Mouse (Mus musculus) adrenal gland, adult 8-10 months (tissue): Measurements from ENCODE around the gene Gm11077. TPM values are rescaled to one million over a fixed set of nuclear protein-coding genes. Genes with fewer than 3 reads are reported as not detected.

Source experiments
- DNase-seq: peaks from one replicate; pipeline ENCODE4 v3.0.0; 2022
- total RNA-seq, 4 experiments: library from RNA; stranded (reverse); gene quantifications; 2 replicates each; pipeline ENCODE4 v1.2.4; 2022

The Gm11077 gene
- total RNA-seq, 4 experiments from 2014 or later = not detected

GRCm38 (mm10) chr6:140747591-140747990 is 18.5 kb downstream of the Gm11077 start:
- no peak for DNase-seq

GRCm38 (mm10) chr6:140750371-140751080 is 21.4 kb downstream of the Gm11077 start:
- no peak for DNase-seq

GRCm38 (mm10) chr6:140766365-140766764 is 37.3 kb downstream of the Gm11077 start:
- no peak for DNase-seq

- no peak for DNase-seq
These were observed 38.2 kb downstream of the Gm11077 start for GRCm38 (mm10) chr6:140767237-140767636.

GRCm38 (mm10) chr6:140768180-140768579 is 39.1 kb downstream of the Gm11077 start:
- DNase-seq = no peak

GRCm38 (mm10) chr6:140768859-140769640 is 40.0 kb downstream of the Gm11077 start:
- DNase-seq = no peak

GRCm38 (mm10) chr6:140776274-140776673 is 47.2 kb downstream of the Gm11077 start:
- no peak for DNase-seq

GRCm38 (mm10) chr6:140782524-140782923 is 53.4 kb downstream of the Gm11077 start:
- no peak for DNase-seq

GRCm38 (mm10) chr6:140786058-140786457 is 57.0 kb downstream of the Gm11077 start:
- DNase-seq = no peak

GRCm38 (mm10) chr6:140789850-140790249 is 60.8 kb downstream of the Gm11077 start:
- no peak for DNase-seq

- no peak for DNase-seq
These were observed 64.7 kb downstream of the Gm11077 start for GRCm38 (mm10) chr6:140793676-140794262.

GRCm38 (mm10) chr6:140798841-140799240 is 69.8 kb downstream of the Gm11077 start:
- no peak for DNase-seq

- DNase-seq = no peak
These were observed 70.5 kb downstream of the Gm11077 start for GRCm38 (mm10) chr6:140799435-140800040.

- no peak for DNase-seq
These were observed 71.5 kb downstream of the Gm11077 start for GRCm38 (mm10) chr6:140800587-140800986.

Other genes starting within 250 kb of the Gm11077 start
- 10 to 100 TPM; 38.0 to 55.7 (median 50.2) TPM for gene Aebp2, start 106.6 kb upstream of the Gm11077 start, total RNA-seq